Mouse (Mus musculus): ENCODE measurements around the gene Bfsp2. TPM values are rescaled to one million over a fixed set of nuclear protein-coding genes. Genes with fewer than 3 reads are reported as not detected.

Bfsp2 gene
- polyA plus RNA-seq (2012), result not detected in 2 replicates

DNA sequence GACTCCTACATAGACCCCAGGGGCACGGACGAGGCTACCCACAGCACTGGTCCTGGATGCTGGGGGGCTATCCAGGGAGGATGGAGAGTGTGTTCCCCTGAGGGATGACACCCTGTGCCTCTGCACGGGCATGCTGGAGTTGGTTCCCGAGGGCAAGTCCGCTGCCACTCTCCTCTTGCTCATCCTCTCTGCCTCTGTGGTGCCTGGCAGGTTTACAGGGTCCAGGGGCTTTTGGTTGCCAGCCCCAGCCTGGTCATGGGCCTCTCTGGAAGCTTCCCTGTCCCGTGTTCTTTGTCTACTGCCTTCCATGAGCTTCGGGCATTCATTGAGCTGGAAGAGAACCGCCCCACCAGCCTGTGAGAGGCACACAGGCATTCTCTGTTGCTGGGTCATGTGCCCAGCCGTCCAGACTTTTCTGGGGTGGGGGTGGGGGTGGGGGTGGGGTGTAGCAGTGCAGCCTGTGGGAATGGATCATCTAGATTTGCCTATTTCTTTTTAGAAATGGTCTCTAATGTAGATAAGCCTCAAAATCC is at the start of gene Bfsp2:
Gene Bfsp2 (minus strand): TSS at position 377 of the 533 bp plus-strand sequence.
- TF ChIP-seq GATA1 (IDR thresholded peaks at IDR 0.05; ENCODE audit: low read length), result no peak

DNA sequence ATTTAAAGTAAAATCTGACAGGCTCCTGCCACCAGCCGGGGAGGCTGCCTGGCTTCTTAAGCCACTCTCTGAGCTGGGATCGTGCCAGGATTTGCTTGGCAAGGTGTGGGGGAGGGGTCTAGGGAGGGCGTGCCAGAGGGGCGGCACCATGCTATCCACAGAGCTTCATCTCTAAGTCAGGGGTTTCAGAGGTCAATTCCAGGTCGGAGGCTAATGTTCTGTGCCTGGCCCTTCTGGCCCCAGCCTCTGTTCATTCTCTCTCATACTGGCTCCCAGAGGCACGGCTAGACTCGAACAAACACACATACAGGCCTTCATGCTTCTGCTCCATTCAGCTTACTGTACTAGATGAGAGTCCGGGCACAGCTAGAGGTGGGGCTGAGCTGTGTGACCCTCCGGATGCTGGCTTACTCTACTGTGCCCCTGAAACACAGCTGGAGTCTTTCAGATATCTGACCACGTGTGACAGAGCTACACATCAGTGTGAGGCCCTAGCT is 44.9 kb upstream of the Bfsp2 start:
- TF ChIP-seq GATA1 (IDR thresholded peaks at IDR 0.05; ENCODE audit: low read length), result no peak

- TF ChIP-seq GATA1 (IDR thresholded peaks at IDR 0.05; ENCODE audit: low read length), result no peak
Measured at GRCm38 (mm10) chr9:103524600-103524999, 44.4 kb upstream of the Bfsp2 start.

- no peak for TF ChIP-seq GATA1 (IDR thresholded peaks at IDR 0.05; ENCODE audit: low read length)
Measured at GRCm38 (mm10) chr9:103523742-103524403, 43.7 kb upstream of the Bfsp2 start.

GRCm38 (mm10) chr9:103523008-103523407 is 42.8 kb upstream of the Bfsp2 start:
- no peak for TF ChIP-seq GATA1 (IDR thresholded peaks at IDR 0.05; ENCODE audit: low read length)

DNA sequence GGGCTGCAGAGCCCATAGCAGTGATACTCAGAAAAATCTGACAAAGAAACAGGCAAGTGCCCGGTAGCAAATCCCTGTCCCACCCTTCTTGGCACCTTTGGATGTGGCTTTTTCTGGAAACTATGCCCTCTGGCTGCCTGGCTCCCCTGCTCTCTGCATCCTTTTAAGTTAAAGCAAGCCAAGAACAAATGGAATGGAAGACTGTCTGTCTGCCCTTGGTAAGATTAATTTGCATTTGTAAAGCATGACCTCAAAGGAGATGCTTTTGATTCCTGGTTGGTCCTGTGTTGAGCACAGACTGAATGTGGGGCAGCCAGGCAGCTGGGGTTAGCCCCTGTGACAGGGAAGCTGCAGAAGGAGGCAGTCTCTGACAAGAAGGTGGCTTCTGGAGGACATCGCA is 33.7 kb upstream of the Bfsp2 start:
- no peak for TF ChIP-seq GATA1 (IDR thresholded peaks at IDR 0.05; ENCODE audit: low read length)

DNA sequence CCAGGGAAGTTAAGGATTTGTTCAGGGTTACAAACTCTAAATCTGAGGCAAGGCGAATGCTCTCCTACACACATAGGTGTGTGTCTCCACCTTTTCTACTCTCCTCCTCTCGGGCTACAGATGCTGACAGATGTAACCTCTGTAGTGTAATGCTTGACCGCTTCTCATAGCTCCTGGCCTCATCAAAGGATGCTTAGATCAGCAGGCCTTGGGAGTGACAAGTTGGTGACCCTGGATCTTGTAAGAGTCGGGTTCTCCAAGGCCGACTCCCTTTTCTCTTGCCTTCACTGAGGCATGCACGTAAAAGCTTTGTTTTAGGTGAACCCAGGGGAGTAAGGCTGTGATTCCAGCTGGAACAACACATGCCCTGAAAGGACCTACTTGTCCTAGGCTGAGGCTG is 32.0 kb upstream of the Bfsp2 start:
- no peak for TF ChIP-seq GATA1 (IDR thresholded peaks at IDR 0.05; ENCODE audit: low read length)

GRCm38 (mm10) chr9:103506968-103507584 is 26.9 kb upstream of the Bfsp2 start:
- TF ChIP-seq GATA1 (IDR thresholded peaks at IDR 0.05; ENCODE audit: low read length), result no peak

DNA sequence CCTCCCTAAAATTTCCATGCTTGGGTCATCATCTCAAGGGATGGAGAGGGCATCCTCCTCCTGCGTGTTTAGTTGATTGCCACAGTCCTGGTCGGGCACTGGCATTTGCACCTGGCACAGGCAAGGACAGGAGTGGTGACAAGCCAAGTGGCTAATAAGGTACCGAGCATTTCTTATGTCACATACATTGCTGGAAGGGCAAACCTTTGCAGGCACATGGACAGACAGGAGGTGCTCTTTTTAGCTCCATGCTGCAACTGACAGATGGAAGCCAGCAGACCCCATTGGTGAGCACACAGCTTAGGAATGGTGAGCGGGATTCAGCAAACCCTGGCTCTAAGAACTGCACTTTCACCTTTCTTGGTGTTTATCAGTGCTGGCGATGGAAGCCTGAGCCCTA is 24.8 kb upstream of the Bfsp2 start:
- TF ChIP-seq GATA1 (IDR thresholded peaks at IDR 0.05; ENCODE audit: low read length), result no peak

DNA sequence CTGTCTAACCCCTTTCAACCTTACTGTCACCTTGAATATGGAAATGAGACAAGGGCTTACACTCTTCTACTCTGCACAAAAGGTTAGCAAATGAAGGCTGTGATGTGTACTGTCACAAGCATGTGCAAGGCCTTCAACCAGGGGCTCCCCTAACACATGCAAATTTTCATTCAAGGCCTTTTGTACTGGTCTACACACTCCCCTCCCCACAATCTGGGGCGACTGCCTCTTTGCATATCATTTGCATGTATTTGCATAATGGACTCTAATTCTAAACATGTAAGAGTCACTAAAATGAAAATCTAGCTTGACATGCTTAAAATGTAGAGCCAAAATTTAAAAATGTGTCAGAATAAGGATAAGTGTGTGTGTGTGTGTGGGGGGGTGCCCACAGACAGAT is 24.4 kb upstream of the Bfsp2 start:
- TF ChIP-seq GATA1 (IDR thresholded peaks at IDR 0.05; ENCODE audit: low read length), result no peak

DNA sequence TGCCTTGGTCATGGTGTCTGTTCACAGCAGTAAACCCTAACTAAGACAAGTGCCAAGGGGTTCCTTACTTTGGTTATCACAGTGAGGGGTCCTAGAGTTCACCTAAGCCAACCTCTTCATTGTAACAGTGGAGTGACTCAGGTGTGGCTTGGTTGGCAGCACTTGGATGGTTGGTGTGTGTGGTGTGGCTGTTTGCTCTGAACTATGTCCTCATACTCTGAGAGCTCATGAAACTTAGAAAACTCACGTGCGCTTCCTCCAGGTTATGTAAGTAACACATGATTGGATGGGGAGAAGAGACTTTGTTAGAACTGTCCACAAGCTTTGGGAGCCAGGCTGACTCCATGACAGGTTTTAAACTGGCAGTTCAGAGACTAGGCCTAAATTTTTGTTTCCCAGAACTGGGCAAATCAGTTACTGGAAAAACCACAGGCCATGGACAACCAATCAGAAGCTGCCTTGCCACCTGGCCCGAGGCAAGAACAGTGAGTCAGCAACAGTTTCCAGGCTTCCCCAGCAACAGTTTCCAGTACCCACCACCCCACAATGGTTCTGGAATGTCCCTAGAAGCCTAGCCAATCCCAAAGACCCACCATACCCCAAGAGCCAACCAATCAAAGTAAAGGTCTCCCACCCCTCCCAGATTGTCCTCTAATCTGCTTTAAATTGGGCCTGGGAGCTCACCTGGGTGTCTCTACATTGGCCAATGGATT is 23.5 kb upstream of the Bfsp2 start:
- TF ChIP-seq GATA1 (IDR thresholded peaks at IDR 0.05; ENCODE audit: low read length), result no peak

DNA sequence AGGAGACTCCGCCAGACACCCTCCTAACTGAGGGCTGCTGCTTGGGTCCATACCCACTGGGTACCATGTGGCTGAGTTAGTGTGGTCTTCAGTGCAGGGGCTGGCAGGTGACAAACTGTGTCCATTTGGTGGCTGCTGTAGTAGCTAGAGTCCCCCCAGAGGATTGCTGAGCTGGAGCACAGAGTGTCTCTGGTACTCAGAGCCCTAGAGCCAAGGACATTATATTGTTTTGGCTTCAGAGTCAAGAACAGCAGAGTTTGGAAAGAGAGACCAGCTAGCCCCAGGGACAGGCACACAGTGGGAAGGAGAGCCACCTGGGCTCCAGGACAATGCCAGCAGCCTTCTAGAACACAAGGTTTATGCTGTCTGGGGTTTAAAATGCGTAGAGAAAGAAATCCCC is 22.4 kb upstream of the Bfsp2 start:
- no peak for TF ChIP-seq GATA1 (IDR thresholded peaks at IDR 0.05; ENCODE audit: low read length)

DNA sequence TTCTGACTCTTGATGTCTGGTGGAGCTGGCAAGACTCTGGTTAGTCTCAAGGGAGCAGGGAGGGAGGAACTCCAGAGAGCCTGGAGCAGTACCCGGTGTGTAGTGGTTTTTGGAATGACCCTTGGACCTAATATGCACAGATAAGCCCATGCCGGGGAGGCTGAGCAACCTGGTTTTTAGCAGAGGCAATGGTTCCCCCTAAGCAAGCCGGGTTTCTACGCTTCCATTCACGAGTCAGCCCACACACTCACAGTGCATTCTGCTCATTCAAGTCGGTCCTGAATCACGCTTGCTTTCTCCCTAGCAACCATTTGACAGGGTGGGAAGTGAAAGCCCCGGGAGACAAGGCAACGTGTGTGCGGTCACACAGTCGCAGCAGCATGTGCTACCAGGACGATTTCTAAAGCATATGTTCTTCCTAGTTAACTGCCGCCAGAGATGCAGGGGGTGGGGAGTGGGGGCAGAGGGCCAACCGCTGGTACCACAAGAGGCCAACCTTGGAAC is 21.7 kb upstream of the Bfsp2 start:
- TF ChIP-seq GATA1 (IDR thresholded peaks at IDR 0.05; ENCODE audit: low read length), result no peak

DNA sequence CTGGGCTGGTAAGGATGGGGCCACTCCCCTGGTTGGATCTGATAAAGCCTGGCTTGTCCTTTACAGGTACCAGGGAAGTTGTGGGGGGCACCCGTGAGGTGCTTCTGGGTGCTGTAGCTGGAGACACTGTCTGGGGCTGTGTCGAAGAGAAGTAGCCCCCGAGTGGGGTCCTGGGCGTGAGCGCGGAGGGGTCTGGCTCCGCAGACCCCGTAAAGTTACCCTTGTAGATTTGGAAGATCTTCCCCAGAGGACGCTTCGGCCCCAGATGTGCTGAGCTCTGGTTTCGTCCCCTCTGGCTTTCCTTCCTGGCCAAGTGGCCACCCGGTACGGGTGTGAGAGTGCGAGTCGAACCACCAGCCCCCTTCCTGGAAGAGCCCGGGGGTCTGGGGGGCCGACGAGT is 19.1 kb upstream of the Bfsp2 start:
- no peak for TF ChIP-seq GATA1 (IDR thresholded peaks at IDR 0.05; ENCODE audit: low read length)

DNA sequence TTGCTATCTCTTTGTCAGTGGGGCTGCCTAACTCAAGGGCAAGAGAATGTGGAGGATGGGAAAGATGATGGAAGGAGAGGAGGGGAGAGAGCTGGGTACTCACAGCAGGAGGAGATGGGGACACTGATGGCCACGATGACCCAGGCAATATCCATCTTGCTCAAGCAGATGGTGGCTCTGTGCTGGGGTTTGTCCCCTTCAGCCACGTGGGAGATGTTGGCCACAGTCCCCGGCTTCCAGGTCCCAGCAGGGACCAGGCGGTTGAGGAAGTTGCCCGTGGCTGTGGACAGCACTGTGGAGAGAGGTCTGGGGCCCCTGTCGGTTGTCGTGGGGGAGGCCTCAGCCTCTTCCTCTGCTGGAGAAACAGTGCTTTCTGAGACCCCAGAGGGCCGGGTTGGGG is 18.5 kb upstream of the Bfsp2 start:
- no peak for TF ChIP-seq GATA1 (IDR thresholded peaks at IDR 0.05; ENCODE audit: low read length)

- TF ChIP-seq GATA1 (IDR thresholded peaks at IDR 0.05; ENCODE audit: low read length), result no peak
Measured at GRCm38 (mm10) chr9:103495391-103495790, 15.2 kb upstream of the Bfsp2 start.

All from G1E-ER4 (cell line).